Mouse (Mus musculus): Measurements from ENCODE around the gene Sec63.
A peak's percentile ranks its signal among the peaks of the same experiment; 100 is the strongest.

The Sec63 gene

GRCm38 (mm10) chr10:42760999-42761900 is at the start of gene Sec63:
Gene Sec63 (plus strand): TSS chr10:42761496.
- peak; percentile 94 to 95 for DNase-seq (ENCODE audit: low spot score in 2 of 2)

- DNase-seq (ENCODE audit: low spot score in 2 of 2): no peak
Measured at GRCm38 (mm10) chr10:42714676-42715075, 46.6 kb upstream of the Sec63 start.

GRCm38 (mm10) chr10:42715366-42716035 is 45.8 kb upstream of the Sec63 start:
- no peak for DNase-seq (ENCODE audit: low spot score in 2 of 2)

GRCm38 (mm10) chr10:42722116-42722515 is 39.2 kb upstream of the Sec63 start:
- DNase-seq (ENCODE audit: low spot score in 2 of 2): no peak

DNA sequence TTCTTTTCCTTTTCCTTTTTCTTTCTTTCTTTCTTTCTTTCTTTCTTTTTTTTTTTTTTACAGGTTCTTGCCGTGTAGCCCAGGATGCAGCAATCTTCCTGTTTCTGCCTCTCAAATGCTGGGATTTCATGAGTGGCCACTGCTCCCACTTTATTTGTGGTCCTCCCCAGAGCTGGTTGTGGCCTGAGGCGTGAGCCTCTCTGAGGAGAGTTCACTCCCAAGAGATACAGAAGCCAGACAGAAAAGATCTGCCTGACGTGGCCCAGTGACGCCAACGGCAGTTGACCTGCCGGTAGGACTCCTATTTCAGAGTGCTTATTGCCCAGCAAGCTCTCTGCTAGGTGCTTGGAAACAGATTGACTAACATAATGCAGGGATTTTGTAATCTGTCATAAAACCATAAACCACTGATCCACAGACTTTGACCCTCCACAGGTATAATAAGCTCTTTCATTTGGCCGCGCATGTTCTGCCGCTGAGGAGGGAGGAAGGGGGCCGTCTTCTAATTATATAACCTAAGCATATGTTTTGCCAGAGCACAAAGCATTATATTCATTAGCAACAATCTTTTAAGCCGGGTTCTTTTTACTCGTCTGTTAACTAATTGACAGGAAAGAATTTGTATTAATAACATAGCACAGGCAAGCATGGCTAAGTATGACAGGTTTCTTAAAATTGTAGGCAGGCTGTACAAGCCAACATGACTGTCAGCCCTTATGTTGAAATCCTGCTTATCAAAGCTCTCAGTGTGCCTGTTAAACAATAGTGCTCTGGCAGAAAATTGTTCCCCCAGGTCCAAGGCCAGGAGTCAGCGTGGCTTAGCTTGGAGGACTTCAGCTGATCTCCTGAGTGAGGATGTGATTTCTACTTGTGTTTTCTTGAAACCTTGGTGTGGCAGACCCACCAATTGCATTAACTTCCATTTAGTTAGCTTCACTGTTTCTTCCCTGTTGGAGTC is 37.7 kb upstream of the Sec63 start:
- DNase-seq (ENCODE audit: low spot score in 2 of 2): no peak

GRCm38 (mm10) chr10:42729607-42730006 is 31.7 kb upstream of the Sec63 start:
- DNase-seq (ENCODE audit: low spot score in 2 of 2): no peak

GRCm38 (mm10) chr10:42734546-42735060 is 26.7 kb upstream of the Sec63 start:
- peak; percentile 4 to 23 for DNase-seq (ENCODE audit: low spot score in 2 of 2)

- no peak for DNase-seq (ENCODE audit: low spot score in 2 of 2)
Measured at GRCm38 (mm10) chr10:42751813-42752212, 9.5 kb upstream of the Sec63 start.

DNA sequence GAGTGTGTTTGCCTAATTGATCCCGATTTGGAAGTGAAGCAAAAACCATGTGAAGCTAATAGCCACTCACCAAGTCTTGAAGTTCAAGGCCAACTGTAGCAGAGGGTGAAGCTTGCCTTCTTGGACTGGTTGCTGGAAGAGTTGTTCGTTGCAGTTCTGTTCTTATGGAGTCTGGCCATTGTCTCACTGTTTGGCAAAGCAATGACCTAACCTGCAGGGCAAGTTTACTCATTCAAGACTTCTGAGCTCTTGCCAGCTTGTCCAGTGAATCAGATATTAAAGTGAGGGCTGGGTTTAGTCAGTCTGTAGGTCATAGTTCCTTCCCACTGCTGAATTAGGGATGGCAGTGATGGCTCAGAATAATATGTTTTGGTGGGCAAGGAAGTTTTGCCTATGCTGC is 7.0 kb upstream of the Sec63 start:
- no peak for DNase-seq (ENCODE audit: low spot score in 2 of 2)

DNA sequence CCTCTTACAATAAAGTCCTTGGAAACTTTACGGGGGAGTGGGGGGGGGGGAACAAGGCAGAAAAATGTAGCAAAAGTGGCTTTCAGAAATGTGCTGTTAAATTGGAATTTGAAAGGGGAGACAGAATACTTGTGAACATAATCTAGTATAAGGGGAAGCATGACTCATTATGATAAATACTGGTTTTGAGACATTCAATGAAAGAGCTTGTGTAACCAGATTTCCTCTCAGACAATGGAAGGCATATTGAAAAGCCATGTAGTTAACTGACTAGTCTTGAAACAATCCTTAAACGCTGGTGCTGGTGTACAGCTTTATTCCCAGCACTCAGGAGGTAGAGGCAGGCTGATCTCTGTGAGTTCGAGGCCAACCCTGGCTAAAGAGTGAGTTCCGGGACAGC is 1.6 kb upstream of the Sec63 start:
- no peak for DNase-seq (ENCODE audit: low spot score in 2 of 2)

GRCm38 (mm10) chr10:42760329-42760728 is 967 bp upstream of the Sec63 start:
- DNase-seq (ENCODE audit: low spot score in 2 of 2): peak in 1 of 2 experiments; percentile 7

DNA sequence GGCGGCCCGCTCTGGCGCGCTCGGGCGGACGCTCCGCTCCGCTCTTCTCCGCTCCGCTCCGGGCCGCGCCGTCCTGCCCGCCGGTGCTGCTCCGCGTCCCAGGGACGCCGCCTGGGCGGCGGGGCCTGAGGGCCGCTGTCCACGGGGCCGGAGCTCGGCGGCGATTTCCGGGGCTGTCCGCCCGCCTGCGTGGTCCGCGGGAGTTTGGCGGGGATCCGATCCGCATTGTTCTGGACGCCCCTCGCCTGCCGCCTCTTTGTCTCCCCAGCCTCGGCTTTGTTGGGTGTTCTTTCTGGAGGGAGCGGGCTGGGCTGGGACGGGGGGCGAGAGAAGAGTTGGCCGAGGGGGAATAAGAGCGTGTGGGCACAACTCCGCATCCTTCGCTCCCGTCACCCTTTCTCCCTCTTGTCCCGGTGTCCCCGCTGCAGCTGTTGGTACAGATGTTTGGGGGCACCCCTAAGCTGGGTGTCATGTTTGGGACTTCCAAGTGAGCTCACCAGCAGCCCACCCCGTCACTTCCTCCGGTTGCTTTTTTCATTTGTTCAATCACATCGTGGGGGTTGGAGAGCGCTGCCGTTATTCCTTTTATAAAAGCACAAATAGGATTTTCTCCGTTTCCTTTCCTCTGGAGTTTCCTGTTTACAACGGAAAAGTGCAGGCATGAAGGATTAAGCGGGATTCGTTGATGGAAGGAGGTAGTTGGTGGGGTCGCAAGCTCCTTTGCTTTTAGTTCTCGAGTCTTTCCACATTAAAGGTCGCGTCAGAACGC is 789 bp downstream of the Sec63 start:
- DNase-seq (ENCODE audit: low spot score in 2 of 2): peak; percentile 5 to 10

DNA sequence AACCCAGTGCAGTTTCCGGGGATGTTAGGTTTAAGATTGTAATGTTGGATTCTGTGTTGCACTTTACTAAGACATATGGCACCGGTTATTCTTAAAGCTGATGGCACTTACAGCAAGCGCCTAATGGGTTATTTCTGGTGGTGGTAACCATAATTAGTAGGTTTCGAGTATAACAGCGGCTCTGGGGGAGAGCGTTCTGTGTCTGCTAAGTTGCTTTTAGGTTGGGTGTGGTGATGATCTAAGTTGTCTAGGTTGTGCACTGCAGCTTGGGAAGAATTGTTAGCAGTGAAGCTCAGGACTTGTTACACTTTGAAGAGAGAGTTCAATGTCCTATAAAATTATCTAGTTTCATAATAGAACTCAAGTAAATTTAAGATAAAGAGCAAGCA is 1.4 kb downstream of the Sec63 start:
- DNase-seq (ENCODE audit: low spot score in 2 of 2): no peak

- DNase-seq (ENCODE audit: low spot score in 2 of 2): no peak
Measured at GRCm38 (mm10) chr10:42763246-42763645, 1.9 kb downstream of the Sec63 start.

- DNase-seq (ENCODE audit: low spot score in 2 of 2): no peak
Measured at GRCm38 (mm10) chr10:42765344-42765743, 4.0 kb downstream of the Sec63 start.

GRCm38 (mm10) chr10:42775450-42775849 is 14.2 kb downstream of the Sec63 start:
- no peak for DNase-seq (ENCODE audit: low spot score in 2 of 2)

- no peak for DNase-seq (ENCODE audit: low spot score in 2 of 2)
Measured at GRCm38 (mm10) chr10:42780753-42781152, 19.5 kb downstream of the Sec63 start.

DNA sequence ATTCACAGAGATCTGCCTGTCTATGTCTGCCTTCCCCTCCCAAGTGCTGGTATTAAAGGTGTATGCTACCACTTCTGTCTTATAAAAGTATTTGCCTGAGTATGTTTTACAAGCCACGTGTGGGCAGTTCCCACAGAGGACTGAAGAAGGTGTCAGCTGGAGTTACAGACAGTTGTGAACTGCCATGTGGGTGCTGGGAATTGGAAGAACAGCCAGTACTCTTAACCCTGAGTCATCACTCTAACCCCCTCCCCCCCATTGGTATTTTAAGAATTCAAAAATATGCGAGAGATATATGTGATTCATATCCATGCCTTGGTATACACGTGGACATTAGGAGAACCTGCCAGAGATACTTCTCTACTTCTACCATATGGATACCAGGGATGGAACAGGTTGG is 20.4 kb downstream of the Sec63 start:
- no peak for DNase-seq (ENCODE audit: low spot score in 2 of 2)

GRCm38 (mm10) chr10:42800922-42801321 is 39.6 kb downstream of the Sec63 start:
- DNase-seq (ENCODE audit: low spot score in 2 of 2): no peak

DNA sequence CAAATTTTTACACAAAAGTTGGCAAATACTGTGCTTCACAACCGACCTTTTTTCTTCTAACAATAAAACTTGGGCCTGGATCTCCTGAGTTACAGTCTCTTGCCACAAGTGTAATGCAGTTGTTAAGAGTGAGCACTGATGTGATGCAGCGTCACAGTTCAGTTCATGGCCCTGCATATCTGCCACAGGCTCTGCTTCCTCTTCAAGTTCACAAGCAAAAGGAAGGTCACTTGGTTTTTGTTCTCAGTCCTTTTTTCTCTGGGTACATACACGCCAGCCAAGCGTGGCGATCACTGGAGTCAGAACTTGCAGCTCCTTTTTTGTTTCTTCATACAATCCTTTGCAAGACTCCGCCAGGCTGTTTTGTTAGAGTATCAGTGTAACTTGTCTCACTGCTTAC is 64.6 kb downstream of the Sec63 start:
- no peak for DNase-seq (ENCODE audit: low spot score in 2 of 2)

GRCm38 (mm10) chr10:42827155-42827554 is 65.9 kb downstream of the Sec63 start:
- DNase-seq (ENCODE audit: low spot score in 2 of 2): no peak

Data from frontal cortex, postnatal 25 days (tissue).